Mouse (Mus musculus) neutrophil, adult 83 days (primary cell): ENCODE measurements around the gene Txndc8. TPM values are rescaled to one million over a fixed set of nuclear protein-coding genes. Genes with fewer than 3 reads are reported as not detected.

ENCODE experiments used
- total RNA-seq, 2 experiments: library from RNA; stranded (reverse); gene quantifications; one replicate each; pipeline ENCODE4 v1.2.4; 2023

The Txndc8 gene
- total RNA-seq, result not detected

DNA sequence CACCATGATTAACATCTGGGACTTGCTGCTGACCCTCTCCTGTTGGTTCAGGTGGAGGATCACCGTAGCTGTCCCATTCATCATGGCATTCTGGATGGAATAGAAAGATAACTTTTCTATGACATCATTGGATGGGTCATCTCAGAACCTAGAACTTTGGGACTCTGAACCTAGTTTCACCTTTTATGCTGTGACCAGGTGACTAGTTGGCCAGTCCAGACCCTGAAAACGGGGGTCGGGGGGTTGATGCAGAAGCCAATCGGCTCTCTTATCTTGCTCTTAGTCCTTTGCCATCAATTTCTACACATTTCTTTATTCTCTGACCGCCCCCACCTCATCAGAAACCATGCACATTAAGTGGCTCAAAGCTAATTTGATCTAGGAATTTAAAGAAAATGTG is at the start of gene Txndc8:
Txndc8 (minus strand) TSS at position 101 of the 400 bp plus-strand sequence.

GRCm38 (mm10) chr4:57956029-57956960 is 52.6 kb downstream of the Txndc8 start, which contains the start of gene Txn1:
Txn1 (minus strand) TSS chr4:57956411.

Other genes starting within 250 kb of the Txndc8 start
- not detected for gene D630039A03Rik, start 92.8 kb downstream of the Txndc8 start, total RNA-seq
- gene Txn1, start 52.7 kb downstream of the Txndc8 start, total RNA-seq, result 100 to 1,000 TPM; 351 to 373 TPM
- gene Svep1, start 197.7 kb upstream of the Txndc8 start, total RNA-seq, result under 1 TPM in 1 of 2 experiments, not detected in 1; 0.15 TPM